ENCODE assay signal across 8 mouse cellular contexts in genomic region chr11:75453991-75454930, GRCm38 (mm10). TPM values are rescaled to one million over a fixed set of nuclear protein-coding genes. Genes with fewer than 3 reads are reported as not detected.
DNase-seq lines count a peak whose midpoint lies in the region; ATAC-seq lines count a peak whose summit lies in the region.

Gene Wdr81 (minus strand): TSS chr11:75454717.

- peak; percentile 94 for DNase-seq in adrenal gland, adult 2 months
- DNase-seq in embryo, embryonic 11 days: peak; percentile 96
- peak; percentile 88 for DNase-seq in gastrocnemius, postnatal 25 days
- peak; percentile 87 to 92 for DNase-seq in left cerebral cortex, postnatal 10 days (ENCODE audit: extremely low spot score in 1 of 2, low spot score in 2 of 2)
- peak; percentile 84 for DNase-seq in right cerebral cortex, postnatal 14 days
- DNase-seq in urinary bladder, postnatal 25 days (ENCODE audit: low spot score): peak; percentile 77

- intact Hi-C loops in left cerebral cortex, postnatal 10 days (cut with DNase I): loop anchor here (5.0 to 10.0 kb wide), 2 partner anchors 52 to 269 kb away; no protein-coding TSS in a partner anchor

- ATAC-seq in inflammation-experienced regulatory T-cells, adult 6 months: peak; percentile 99
- ATAC-seq in megakaryocyte progenitor cell, adult 5-6 weeks (replicated peaks; ENCODE audit: poor library complexity): peak; percentile 73

RNA-seq across cellular contexts. Expression of gene Wdr81, which starts in this region (rescaled TPM):
- 10 to 100 TPM; 15.5 to 15.6 TPM for total RNA-seq in adrenal gland, adult 2 months (2021)
- polyA plus RNA-seq in adrenal gland, adult 2 months (2012; rRNA removed): 28.2 and 34.1 TPM in 2 replicates
- 1 to 10 TPM; 4.7 to 5.7 TPM for total RNA-seq in gastrocnemius, postnatal 25 days (2021)
- polyA plus RNA-seq in inflammation-experienced regulatory T-cells, adult 6 months (2017; shearing (Covaris generic)): 1 to 10 TPM; 5.1 to 7.9 (median 5.2) TPM
- 10 to 100 TPM; 17.3 to 18.1 TPM for total RNA-seq in left cerebral cortex, postnatal 10 days (2021)
- total RNA-seq in megakaryocyte progenitor cell, adult 5-6 weeks (2015): 7.1 and 8.0 TPM in 2 replicates
- 5.7 and 8.0 TPM in 2 replicates for total RNA-seq in megakaryocyte progenitor cell, adult 5-6 weeks (2017)

Comparison
In these comparisons a context has a peak if more than half of its experiments do, and no peak if none do; other contexts are left out.
1. Peak in every context shown above with its lines: DNase-seq and ATAC-seq.